Mouse (Mus musculus) cerebellum, adult 8-10 months (tissue): ENCODE measurements at regions not wholly inside any gene's neighbourhood (a gene's known extent, or its start where the extent isn't known, plus 50 kb on each side); places are given as distances from the start of the nearest gene placed in this dataset.
A peak's percentile ranks its signal among the peaks of the same experiment; 100 is the strongest.

Experiments
- DNase-seq: peaks from one replicate; pipeline ENCODE4 v3.0.0; 2022

- DNase-seq: no peak
Measured at GRCm38 (mm10) chr1:119305315-119305976, 116.6 kb downstream of the Inhbb start.

GRCm38 (mm10) chr1:119304470-119304980 is 117.5 kb downstream of the Inhbb start:
- DNase-seq: no peak

- DNase-seq: no peak
Measured at GRCm38 (mm10) chr1:119302349-119302995, 119.6 kb downstream of the Inhbb start.

GRCm38 (mm10) chr1:119301931-119302330 is 120.1 kb downstream of the Inhbb start:
- no peak for DNase-seq

GRCm38 (mm10) chr1:119301258-119301657 is 120.8 kb downstream of the Inhbb start:
- no peak for DNase-seq

- DNase-seq: no peak
Measured at GRCm38 (mm10) chr1:119299842-119300752, 122.0 kb downstream of the Inhbb start.

GRCm38 (mm10) chr1:119298696-119299230 is 123.3 kb downstream of the Inhbb start:
- DNase-seq: no peak

GRCm38 (mm10) chr1:119295121-119295520 is 126.9 kb downstream of the Inhbb start:
- DNase-seq: no peak

GRCm38 (mm10) chr1:119293839-119294238 is 128.2 kb downstream of the Inhbb start:
- no peak for DNase-seq

- peak; percentile 99 for DNase-seq
Measured at GRCm38 (mm10) chr1:119292216-119292615, 129.8 kb downstream of the Inhbb start.

GRCm38 (mm10) chr1:119290165-119290916 is 131.7 kb downstream of the Inhbb start:
- DNase-seq: no peak

- no peak for DNase-seq
Measured at GRCm38 (mm10) chr1:119289516-119290164, 132.4 kb downstream of the Inhbb start.

- DNase-seq: no peak
Measured at GRCm38 (mm10) chr1:119282416-119282815, 139.6 kb downstream of the Inhbb start.

GRCm38 (mm10) chr1:119279261-119279660 is 142.8 kb downstream of the Inhbb start:
- DNase-seq: no peak

- no peak for DNase-seq
Measured at GRCm38 (mm10) chr1:119278528-119279201, 143.4 kb downstream of the Inhbb start.

- DNase-seq: no peak
Measured at GRCm38 (mm10) chr1:119277990-119278389, 144.1 kb downstream of the Inhbb start.

GRCm38 (mm10) chr1:119266013-119266412 is 156.0 kb downstream of the Inhbb start:
- DNase-seq: no peak

- DNase-seq: no peak
Measured at GRCm38 (mm10) chr1:119265192-119265891, 156.7 kb downstream of the Inhbb start.

GRCm38 (mm10) chr1:119259455-119259854 is 162.6 kb downstream of the Inhbb start:
- no peak for DNase-seq

- peak; percentile 76 for DNase-seq
Measured at GRCm38 (mm10) chr1:119256769-119257168, 165.3 kb downstream of the Inhbb start.

- DNase-seq: peak; percentile 23
Measured at GRCm38 (mm10) chr1:119256097-119256473, 166.0 kb downstream of the Inhbb start.
